Mouse (Mus musculus): ENCODE measurements around the gene Sec13.

- TF ChIP-seq CTCF (IDR thresholded peaks at IDR 0.05; ENCODE audit: control insufficient read depth, insufficient read depth, insufficient read length) = no peak
- no peak for TF ChIP-seq USF1 (IDR thresholded peaks at IDR 0.05; ENCODE audit: low read depth)
- TF ChIP-seq MYOG (IDR thresholded peaks at IDR 0.05; ENCODE audit: control insufficient read depth, extremely low read depth, insufficient read length) = no peak
These were observed at the start of gene Sec13 for GRCm38 (mm10) chr6:113740236-113741217.
